Mouse (Mus musculus): Measurements from ENCODE around the gene Telo2.

The Telo2 gene

GRCm38 (mm10) chr17:25115664-25116432, at the start of gene Telo2:
Gene Telo2, minus strand, starts transcription at chr17:25115967.
- WGBS: 3% methylated on average over 40 of the region's 40 CpGs

DNA sequence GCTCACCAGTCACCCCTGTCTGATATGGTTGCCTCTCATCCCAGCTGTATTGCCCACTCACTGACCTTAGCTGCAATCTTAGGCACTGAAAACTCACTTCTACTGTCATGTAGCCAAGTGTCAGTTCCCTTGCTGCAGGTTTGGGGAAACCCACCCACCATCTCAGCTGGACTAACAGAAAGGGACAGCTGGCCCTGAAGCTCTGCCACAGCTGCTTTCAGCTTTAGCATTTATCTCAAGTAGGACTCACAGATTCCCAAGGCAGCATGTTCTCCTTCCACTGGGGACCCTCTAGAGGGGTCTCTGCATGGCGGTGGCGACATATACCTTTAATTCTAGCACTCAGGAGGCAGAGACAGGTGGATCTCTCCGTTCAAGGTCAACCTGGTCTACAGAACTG, 49.0 kb upstream of the Telo2 start:
- WGBS: 93% methylated on average over 3 of the region's 3 CpGs

DNA sequence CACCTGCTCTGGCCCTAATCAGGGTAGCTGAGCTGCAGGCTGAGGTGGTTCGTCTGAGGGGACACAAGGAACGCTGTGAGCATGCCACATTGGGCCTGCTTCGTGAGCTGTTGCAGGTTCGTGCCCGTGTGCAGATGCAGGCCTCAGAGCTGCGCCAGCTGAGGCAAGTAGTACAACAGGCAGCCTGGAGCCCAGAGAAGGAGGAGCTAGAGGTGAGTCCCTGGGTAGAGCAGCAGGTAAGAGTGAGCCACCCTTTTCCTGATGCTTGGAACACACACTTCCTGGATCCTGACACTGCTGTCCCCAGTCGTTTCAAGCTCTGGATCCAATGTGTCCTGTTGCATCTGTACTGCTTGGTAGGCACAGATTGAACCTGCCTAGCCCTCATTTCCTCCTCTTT, 47.6 kb upstream of the Telo2 start:
- 81% methylated on average over 7 of the region's 7 CpGs for WGBS

- WGBS: 89% methylated on average over 1 of the region's 1 CpGs
Measured at GRCm38 (mm10) chr17:25162161-25162560, 46.4 kb upstream of the Telo2 start, which contains the start of gene Ccdc154. Gene Ccdc154, plus strand, starts transcription at chr17:25162461.

DNA sequence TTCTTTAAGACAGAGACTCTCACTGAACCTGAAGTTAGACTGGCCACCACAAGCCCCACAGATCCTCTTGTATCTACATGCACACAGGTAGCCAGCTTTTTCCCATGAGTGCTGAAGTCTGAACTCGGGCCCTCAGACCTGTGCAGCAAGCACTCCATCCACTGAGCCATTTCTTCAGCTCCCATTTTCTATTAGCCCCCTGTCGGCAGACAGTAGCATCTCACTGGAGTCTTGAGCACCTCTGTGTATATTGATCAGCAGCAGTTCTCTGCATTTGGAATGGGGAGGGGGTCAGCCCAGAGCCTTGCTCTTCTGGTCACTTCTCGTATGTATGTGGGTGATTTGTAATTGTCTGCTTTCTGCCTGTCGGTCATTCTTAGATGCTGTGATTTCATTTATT, 24.2 kb upstream of the Telo2 start:
- 59% methylated on average over 4 of the region's 4 CpGs for WGBS

- whole genome bisulfite sequencing: 96% methylated on average over 1 of the region's 1 CpGs
Measured at GRCm38 (mm10) chr17:25138803-25139202, 23.0 kb upstream of the Telo2 start.

GRCm38 (mm10) chr17:25135622-25136021, 19.9 kb upstream of the Telo2 start:
- 80% methylated on average over 6 of the region's 6 CpGs for WGBS

DNA sequence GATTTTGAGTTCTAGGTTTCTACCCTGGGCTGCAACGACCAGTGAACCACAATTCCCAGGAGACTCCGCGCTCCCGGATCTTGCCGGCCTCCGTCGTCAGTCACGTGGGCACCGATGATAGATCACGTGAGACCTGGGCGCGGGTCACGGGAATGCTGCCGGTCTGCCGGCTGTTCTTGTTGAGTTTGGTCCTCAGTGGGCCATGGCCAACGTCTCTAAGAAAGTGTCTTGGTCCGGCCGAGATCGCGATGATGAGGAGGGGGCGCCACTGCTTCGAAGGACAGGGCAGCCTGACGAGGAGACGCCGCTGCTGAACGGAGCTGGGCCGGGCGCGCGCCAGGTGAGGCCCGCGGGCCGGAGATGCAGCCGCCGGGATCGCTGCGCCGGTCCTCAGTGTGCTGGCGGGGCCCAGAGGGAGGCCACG, 17.5 kb upstream of the Telo2 start, which contains the start of gene Clcn7:
Clcn7 (plus strand) TSS at position 117 of the 424 bp plus-strand sequence.
- under 1% methylated on average over 40 of the region's 40 CpGs for WGBS

- 91% methylated on average over 1 of the region's 1 CpGs for WGBS
Measured at GRCm38 (mm10) chr17:25130060-25130459, 14.3 kb upstream of the Telo2 start.

DNA sequence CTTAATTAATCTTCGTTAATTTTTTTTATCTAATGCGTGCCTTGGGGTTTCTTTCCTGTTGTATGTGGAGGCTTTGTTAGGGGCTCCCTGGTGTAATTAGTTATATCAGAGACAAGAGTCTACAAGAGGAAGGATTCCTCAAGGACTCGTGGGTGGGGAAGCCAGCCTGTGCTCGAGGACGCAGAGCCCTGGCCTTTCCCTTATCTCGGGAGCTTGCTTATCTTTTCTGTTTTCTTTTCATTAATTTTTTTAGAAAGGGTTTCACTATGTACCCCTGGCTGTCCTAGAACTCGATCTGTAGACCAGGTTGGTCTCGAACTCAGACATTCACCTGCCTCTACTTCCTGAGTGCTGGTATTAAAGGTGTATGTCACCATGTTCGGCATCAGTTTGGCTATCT, 11.9 kb upstream of the Telo2 start:
- 75% methylated on average over 9 of the region's 9 CpGs for whole genome bisulfite sequencing

- 54% methylated on average over 8 of the region's 8 CpGs for WGBS
Measured at GRCm38 (mm10) chr17:25127079-25127478, 11.3 kb upstream of the Telo2 start.

DNA sequence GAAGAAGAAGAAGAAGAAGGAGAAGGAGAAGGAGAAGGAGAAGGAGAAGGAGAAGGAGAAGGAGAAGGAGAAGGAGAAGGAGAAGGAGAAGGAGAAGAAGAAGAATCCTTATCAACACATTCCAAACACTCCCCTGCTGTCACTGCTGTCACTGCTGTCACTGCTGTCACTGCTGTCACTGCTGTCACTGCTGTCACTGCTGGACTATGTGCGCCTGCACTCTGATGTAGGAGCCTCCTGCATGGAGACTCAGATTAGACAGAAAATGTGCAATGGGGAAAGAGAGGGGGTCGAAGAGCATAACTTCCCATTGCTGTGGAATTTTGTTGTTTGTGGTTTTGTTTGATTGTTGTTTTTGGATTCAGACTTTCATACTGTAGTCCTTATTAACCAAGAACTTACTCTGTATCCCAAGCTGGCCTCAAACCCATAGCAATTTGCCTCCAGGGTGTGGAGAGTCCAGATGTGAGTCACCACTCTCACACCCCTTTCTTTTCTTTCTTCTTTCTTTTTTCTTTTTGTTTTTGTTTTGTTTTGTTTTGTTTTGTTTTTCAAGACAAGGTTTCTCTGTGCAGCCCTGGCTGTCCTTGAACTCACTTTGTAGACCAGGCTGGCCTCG, 9.8 kb upstream of the Telo2 start:
- 74% methylated on average over 3 of the region's 3 CpGs for WGBS

DNA sequence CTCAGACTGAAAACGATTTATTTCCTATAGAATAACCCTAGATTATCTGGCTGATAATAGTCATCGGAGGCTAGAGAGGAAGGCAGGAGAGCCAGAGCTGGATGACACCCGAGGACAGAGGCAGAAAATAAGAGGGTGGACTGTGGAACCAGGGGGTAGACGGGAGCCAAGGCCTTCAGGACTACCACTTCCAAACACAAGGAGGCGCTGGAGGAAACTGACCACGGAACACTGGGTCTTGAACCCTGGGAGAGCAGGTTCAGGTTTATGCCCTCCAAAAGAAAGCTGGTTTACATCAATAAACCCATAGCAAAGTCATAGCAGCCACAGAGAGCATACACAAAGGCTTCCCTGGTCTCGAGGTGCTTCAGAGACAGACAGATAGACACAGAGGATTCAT, 8.2 kb upstream of the Telo2 start:
- WGBS: 45% methylated on average over 7 of the region's 7 CpGs

DNA sequence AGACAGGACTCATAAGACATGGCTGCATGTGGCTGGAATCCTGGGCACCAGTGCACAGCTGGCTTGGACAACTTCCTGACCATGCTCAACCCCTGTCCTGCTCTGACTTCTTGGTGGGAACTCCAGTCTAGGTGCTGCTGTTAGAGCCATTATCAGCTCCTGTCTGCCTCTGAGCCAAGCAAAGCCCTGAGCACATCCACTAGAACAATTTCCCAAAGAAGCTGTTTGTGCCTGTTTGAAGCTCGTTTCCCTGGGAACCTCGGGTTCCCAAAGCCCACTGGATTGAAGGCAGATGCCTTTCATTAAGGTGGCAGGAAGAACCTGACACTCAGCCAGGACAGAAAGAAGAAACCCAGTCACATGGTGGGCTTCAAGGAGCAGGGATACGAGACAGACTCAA, 4.6 kb upstream of the Telo2 start, which contains the start of gene Ptx4:
Ptx4 (plus strand) TSS at position 355 of the 400 bp plus-strand sequence.
- WGBS: 41% methylated on average over 3 of the region's 3 CpGs

DNA sequence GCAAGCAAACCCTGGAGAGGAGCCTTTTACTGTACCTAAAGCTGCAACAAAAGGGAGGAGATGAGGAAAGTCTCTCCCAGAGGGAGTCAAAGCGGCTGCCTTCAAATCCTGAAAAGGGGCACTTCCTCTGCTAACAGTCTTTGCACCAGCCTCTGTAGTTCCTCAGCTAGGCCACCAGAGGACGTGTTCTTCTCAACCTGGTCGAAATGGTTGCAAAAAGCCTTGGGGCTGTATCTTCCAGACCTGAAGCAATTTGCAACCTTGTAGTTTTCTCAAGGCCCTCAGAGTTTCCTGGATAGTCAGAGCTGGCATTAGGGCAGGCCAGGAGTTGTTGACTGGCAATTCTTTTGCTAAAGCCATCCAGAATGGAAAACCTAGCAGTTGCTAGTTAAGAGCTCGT, 1.5 kb upstream of the Telo2 start:
- WGBS: 30% methylated on average over 4 of the region's 4 CpGs

DNA sequence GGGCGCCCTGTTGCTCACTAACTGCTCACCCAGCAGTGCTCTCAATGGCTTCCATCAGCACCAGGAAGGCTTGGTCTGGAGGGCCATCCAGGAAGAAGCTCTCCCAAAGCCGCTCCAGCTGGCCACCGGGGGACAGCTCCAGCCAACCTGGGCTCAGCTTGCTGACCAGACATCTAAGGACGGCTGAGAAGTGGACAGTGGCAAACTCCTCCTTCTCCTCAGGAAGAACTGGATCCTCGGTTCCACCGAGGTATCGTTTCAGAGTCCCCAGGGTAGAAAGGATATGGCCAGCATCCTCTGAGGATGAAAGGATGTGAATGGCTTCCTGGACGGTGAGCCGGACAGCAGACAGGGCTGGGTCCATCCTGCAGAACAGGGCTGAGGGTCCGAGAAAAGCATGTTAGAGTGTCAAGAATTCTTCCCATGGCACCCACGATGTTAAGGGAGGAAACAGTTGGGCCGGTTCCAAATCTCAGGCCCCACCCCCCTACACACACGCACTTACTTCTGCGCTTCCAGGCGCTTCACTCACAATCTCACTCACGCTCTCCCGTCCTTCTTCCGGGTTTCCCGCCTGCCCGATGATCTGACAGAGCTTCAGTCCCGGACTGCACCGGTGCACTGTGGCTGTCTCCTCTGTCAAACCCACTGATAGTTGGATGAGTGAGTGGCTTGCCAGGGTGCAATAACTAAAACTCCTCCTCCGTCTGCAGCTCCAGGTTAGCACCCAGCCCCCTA, 690 bp downstream of the Telo2 start:
- WGBS: 9% methylated on average over 23 of the region's 23 CpGs

GRCm38 (mm10) chr17:25112423-25112810, 3.4 kb downstream of the Telo2 start:
- 56% methylated on average over 3 of the region's 3 CpGs for WGBS

GRCm38 (mm10) chr17:25111739-25112422, 3.9 kb downstream of the Telo2 start:
- 30% methylated on average over 8 of the region's 8 CpGs for WGBS

GRCm38 (mm10) chr17:25111220-25111619, 4.5 kb downstream of the Telo2 start:
- 89% methylated on average over 5 of the region's 5 CpGs for WGBS

DNA sequence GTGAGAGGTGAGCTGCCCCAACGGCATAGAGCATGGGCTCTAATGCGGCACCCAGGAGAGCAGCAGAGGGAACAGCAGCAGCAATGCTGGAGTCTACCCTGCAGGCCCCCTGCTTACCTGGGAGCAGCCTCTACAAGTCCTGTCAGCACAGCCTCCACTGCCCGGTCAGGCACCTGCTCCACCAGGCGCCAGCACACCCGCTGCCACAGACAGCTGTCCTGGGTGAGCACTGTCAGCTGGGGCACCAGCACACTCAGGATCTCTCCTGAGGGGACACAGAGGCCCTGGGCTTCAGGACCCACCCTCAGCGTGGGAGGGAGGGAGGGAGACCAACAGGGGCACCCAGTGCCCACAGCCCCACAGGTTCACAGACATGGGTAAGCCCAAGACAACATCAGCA, 5.2 kb downstream of the Telo2 start:
- WGBS: 98% methylated on average over 6 of the region's 6 CpGs

GRCm38 (mm10) chr17:25109578-25109977, 6.2 kb downstream of the Telo2 start:
- 91% methylated on average over 2 of the region's 2 CpGs for WGBS

- 88% methylated on average over 11 of the region's 16 CpGs for WGBS
Measured at GRCm38 (mm10) chr17:25107786-25108185, 8.0 kb downstream of the Telo2 start.
